Mouse (Mus musculus): Measurements from ENCODE around the gene 1700030J22Rik. TPM values are rescaled to one million over a fixed set of nuclear protein-coding genes. Genes with fewer than 3 reads are reported as not detected.
A peak's percentile ranks its signal among the peaks of the same experiment; 100 is the strongest.

The 1700030J22Rik gene
- total RNA-seq (2021), result 1 to 10 TPM; 8.1 to 8.5 TPM

DNA sequence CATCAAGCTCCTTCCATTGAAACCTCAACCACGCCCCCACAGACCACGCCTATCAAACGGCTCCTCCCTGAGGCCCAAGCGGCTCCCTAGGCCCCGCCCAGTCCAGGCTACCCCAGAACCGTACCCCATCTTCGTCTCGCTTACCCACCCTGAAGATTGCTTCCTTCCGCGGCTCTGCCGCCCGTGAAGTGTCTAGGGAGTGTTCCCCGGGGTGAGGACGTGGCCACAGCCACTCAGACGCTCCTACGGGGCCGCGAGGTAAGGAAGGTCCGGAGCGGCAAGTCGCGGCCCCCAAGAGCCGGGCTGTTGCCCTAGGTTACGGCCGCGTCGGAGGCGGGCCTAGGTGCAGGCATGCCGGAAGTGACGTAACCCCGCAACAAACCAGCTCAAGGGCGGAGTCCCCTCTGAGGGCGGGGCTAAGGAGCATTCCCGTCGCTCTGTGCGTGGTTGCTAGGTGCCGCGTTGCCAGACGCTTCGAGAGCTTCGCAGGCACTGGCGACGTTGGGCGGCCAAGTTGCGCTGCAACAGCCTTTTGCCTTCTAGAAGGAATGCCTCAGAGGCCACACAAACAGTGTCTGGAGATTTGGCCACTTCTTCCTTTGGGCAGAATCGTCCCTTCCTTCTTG is at the start of gene 1700030J22Rik:
1700030J22Rik (minus strand) TSS at position 329 of the 626 bp plus-strand sequence.
- DNase-seq (ENCODE audit: extremely low spot score in 1 of 2, low spot score in 1 of 2), result peak; percentile 86 to 94

DNA sequence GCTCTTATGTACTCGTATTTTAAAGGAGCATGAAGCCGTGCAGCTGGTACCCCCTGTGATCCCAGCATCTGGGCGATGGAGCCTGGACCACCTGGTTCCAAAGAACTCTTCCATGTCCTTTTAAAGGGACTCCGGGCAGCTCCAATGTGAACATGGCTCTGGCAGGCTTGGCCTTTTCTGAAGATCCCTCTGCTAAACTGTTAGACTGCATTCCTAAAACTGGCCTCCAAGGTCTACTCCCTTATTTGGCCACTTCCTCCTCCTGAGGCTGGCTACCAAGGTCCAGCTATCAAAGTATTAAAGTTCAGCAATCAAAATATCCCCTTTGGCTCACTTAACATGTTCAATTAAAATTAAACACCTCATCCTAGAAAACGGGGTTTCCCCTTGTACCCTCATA is 48.8 kb upstream of the 1700030J22Rik start:
- no peak for DNase-seq (ENCODE audit: extremely low spot score in 1 of 2, low spot score in 1 of 2)

DNA sequence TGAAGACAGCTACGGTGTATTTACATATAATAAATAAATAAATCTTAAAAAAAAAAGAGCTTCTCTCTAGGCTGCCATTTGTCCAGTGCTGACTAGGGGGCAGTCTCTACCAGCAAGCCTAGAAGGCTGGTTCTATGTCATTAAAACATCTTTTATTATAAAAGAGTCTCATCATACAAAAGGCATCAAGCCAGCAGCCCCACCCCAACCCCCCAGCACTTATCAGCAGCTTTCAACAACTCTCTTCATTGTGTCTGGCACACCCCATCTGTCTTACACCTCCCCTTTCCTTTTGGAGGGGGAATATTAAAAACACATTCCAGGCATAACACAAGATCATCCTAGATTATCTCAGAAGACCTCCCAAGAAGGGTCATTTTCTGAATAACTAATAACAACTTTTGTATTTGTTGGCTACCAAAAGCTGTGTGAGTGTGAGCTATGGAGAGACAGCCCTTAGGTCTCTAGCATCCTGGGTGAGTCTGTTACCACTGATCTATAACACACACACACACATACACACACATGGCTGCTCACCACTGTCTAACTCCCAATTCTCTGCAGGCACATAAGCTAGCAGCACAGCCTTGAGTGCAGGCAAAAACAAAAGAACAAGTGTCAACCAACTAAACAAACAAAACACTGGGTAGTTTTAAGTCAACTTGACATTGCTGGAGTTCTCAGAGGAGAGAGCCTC is 43.7 kb upstream of the 1700030J22Rik start:
- DNase-seq (ENCODE audit: extremely low spot score in 1 of 2, low spot score in 1 of 2), result no peak

- DNase-seq (ENCODE audit: extremely low spot score in 1 of 2, low spot score in 1 of 2), result peak in 1 of 2 experiments; percentile 37
Observed at GRCm38 (mm10) chr8:117019323-117020275, 40.8 kb upstream of the 1700030J22Rik start.

GRCm38 (mm10) chr8:117017896-117018295 is 39.1 kb upstream of the 1700030J22Rik start:
- DNase-seq (ENCODE audit: extremely low spot score in 1 of 2, low spot score in 1 of 2), result no peak

DNA sequence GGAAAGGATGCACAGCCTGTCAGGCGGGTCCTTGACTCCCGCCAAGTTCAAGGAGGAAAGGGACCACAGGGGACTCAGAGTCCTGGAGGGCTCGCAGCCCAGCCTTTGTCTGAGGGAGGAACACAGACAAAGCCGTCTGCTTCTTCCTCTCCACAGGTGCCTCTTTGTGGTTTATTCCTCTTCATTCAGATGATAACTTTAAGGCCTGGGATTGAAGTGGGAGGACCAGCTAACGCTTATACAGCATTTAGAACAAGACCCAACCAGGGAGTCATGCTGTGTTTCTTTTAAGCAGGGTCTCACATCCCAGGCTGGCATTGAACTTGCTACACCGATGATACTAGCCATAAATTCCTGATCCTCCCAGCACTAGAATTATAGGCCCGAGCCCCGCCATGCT is 38.2 kb upstream of the 1700030J22Rik start:
- DNase-seq (ENCODE audit: extremely low spot score in 1 of 2, low spot score in 1 of 2), result no peak

DNA sequence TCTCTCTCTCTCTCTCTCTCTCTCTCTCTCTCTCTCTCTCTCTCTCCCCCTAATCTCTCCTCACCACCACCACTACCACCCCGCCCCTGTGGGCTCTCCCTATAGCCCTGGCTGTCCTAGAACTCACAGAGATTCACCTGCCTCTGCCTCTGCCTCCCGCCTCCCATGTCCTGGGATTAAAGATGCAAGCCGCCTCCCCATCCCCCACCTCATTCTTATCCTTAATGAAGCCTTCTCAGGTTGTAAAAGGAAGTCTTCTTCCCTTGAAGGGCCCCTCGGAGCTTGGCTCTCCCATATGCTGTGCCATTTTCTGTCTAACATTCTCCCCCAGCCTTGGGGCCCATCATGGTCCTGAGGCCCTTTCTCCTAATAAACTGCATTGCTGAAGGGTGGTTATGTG is 36.9 kb upstream of the 1700030J22Rik start:
- no peak for DNase-seq (ENCODE audit: extremely low spot score in 1 of 2, low spot score in 1 of 2)

DNA sequence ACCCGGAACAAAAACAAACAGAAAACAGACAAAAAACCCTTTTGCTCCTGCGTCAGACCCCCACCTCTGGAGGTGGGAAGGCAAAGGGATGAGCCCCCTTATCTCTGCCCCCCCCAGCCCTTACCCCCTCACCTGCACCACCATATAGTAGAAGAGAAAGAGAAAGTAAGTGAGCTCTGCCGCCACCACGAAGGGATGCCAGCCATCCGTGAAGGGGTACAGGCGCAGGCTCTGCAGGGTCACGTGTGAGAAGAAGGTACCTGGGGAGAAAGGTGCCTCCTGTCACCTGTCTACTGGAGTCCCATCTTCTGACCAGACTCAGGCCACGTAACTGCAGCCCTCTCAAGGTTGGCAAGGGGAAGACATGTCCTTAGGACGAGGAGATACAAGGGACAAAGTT is 32.6 kb upstream of the 1700030J22Rik start:
- no peak for DNase-seq (ENCODE audit: extremely low spot score in 1 of 2, low spot score in 1 of 2)

DNA sequence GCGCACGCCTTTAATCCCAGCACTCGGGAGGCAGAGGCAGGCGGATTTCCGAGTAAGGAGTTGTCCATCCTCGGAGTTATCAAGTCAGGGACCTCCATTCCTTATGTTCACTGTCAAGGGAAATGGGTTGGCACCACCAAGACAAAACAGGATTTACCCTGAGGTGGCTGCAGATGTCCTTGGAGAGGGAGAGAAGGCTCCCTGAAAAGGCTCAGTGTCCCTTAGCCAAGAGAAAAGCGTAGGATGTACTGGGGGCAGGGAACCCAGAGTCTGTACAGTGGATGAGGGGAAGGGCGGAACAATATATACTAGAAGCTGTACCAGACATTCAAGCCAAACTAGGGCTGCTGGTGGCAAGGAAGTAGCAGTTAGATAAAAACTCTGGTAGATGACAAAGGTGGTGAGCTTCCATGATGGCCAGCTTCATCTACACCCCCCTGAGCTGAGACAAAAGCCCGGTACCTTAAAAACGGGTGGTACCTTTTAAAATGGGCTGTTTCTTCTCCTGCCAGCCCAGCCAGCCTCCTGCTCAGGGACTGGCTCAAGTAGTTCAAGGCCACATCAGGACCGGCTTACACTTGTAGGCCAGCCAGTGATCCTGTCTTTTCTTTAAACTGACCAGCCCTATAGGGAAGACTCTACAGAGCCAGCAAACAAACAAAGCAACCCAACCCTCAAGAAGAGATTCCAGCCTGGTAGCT is 15.4 kb upstream of the 1700030J22Rik start:
- no peak for DNase-seq (ENCODE audit: extremely low spot score in 1 of 2, low spot score in 1 of 2)

- peak; percentile 88 to 95 for DNase-seq (ENCODE audit: extremely low spot score in 1 of 2, low spot score in 1 of 2)
Observed at GRCm38 (mm10) chr8:116993095-116993867, 14.5 kb upstream of the 1700030J22Rik start, which contains the start of gene Gcsh. Gcsh (minus strand) TSS chr8:116993537.

- peak in 1 of 2 experiments; percentile 8 for DNase-seq (ENCODE audit: extremely low spot score in 1 of 2, low spot score in 1 of 2)
Observed at GRCm38 (mm10) chr8:116992176-116992971, 13.6 kb upstream of the 1700030J22Rik start.

DNA sequence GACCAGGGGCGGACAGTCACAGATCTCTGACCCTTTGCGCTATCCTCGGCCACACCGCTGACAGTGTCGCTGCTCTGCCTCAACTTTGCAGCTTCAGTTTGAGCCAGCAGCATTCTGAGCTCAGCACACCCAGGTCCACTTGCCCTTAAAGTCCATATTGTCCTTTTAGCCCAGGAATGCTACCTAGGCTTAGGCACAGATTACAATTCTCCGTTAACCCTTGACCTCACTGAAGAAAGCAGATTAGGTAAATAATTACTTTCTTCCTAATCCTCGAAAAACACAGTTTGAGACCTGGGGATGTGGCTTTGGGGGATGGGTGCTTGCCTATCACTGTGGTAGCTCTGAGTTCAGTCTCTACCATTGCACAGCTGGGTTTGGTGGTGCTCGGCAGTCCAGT is 12.5 kb upstream of the 1700030J22Rik start:
- DNase-seq (ENCODE audit: extremely low spot score in 1 of 2, low spot score in 1 of 2), result no peak

- DNase-seq (ENCODE audit: extremely low spot score in 1 of 2, low spot score in 1 of 2), result no peak
Observed at GRCm38 (mm10) chr8:116989842-116990241, 11.1 kb upstream of the 1700030J22Rik start.

- DNase-seq (ENCODE audit: extremely low spot score in 1 of 2, low spot score in 1 of 2), result peak; percentile 18 to 66
Observed at GRCm38 (mm10) chr8:116980117-116980516, 1.4 kb upstream of the 1700030J22Rik start.

DNA sequence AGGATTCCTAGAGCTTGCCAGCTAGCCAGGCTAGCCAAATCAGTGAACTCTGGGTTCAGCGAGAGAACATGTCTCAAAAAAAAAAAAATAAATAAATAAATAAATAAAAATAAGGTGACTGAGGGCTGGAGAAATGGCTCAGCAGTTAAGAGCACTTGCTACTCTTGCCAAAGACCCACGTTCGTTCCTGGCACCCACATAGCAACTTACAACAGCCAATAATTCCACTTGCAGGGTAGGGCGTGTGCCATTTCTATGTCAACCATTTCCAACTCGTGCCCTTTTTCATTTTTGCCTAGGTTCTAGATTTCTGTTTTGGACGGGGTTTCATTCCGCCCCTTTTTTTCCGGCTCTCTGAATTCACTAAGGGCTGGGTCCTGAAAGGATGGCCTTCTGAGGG is 707 bp downstream of the 1700030J22Rik start:
- no peak for DNase-seq (ENCODE audit: extremely low spot score in 1 of 2, low spot score in 1 of 2)

- DNase-seq (ENCODE audit: extremely low spot score in 1 of 2, low spot score in 1 of 2), result no peak
Observed at GRCm38 (mm10) chr8:116975606-116976005, 3.2 kb downstream of the 1700030J22Rik start.

DNA sequence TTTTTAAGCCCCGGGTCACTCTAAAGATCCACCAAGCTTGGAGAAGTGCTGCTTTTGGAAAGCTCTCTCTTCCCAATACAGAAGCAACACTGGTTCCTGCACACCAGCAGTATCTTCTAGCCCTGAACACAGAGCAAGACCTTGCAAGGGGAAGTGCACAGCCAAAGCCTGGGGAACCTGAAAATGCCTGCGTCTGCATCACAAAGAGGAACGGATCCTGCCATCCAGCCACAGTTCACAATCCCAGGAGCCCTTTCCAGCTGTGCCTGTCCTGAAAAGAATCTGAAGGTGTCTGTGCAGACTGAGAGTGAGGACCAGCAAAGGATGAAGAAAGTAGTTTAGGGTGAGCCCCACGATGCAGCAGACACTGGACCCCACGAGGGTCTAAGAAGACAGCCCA is 3.7 kb downstream of the 1700030J22Rik start:
- DNase-seq (ENCODE audit: extremely low spot score in 1 of 2, low spot score in 1 of 2), result no peak

GRCm38 (mm10) chr8:116969531-116969930 is 9.2 kb downstream of the 1700030J22Rik start:
- DNase-seq (ENCODE audit: extremely low spot score in 1 of 2, low spot score in 1 of 2), result no peak

DNA sequence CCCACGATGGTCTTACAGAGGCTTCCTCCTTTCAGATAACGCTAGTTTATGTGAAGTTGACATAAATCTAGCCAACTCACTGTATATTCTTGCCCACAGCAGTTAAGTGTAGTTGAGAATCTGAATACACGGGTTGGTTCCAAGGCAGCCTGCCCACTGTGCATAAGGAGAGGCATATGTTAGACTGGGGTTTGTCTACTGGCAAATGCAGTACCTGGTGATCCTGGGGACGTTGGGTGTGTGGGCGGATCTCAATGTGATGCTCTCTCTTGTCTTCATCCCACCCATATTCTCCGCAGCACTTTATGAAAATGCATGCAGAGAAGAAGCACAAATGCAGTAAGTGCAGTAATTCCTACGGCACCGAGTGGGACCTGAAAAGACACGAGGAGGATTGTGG is 24.3 kb downstream of the 1700030J22Rik start:
- peak; percentile 23 to 65 for DNase-seq (ENCODE audit: extremely low spot score in 1 of 2, low spot score in 1 of 2)

Measured in layer of hippocampus, postnatal 25 days (tissue).